Mouse (Mus musculus) Muller cell, postnatal 12 days (primary cell): ENCODE data around the gene Strn3.
"Not testable (repeated sequence)": the region's sequence is repeated elsewhere in the genome, so short reads cannot be mapped to it uniquely, and the experiment has no call there.

Experiments
- DNase-seq: peaks from one replicate; pipeline ENCODE4 v3.0.0-alpha.2; 2015; ENCODE audit errors: inconsistent ontology term

Gene Strn3

GRCm38 (mm10) chr12:51693419-51693818 lies 1.7 kb upstream of the Strn3 start:
- DNase-seq: no peak

- not testable (repeated sequence) for DNase-seq
These were observed 1.2 kb upstream of the Strn3 start for GRCm38 (mm10) chr12:51692870-51693269.

GRCm38 (mm10) chr12:51690893-51691844 lies 528 bp downstream of the Strn3 start, which contains the start of gene Ap4s1:
Gene Ap4s1 (plus strand): TSS chr12:51691033.
- peak; percentile 77 for DNase-seq

- DNase-seq: no peak
These were observed 3.2 kb downstream of the Strn3 start for GRCm38 (mm10) chr12:51688546-51688945.

GRCm38 (mm10) chr12:51678844-51679243 lies 12.9 kb downstream of the Strn3 start:
- DNase-seq: no peak

GRCm38 (mm10) chr12:51676442-51676841 lies 15.3 kb downstream of the Strn3 start:
- DNase-seq: peak; percentile 20

GRCm38 (mm10) chr12:51673270-51673669 lies 18.4 kb downstream of the Strn3 start:
- DNase-seq: no peak

GRCm38 (mm10) chr12:51671231-51671891 lies 20.3 kb downstream of the Strn3 start:
- no peak for DNase-seq

GRCm38 (mm10) chr12:51666708-51667430 lies 24.8 kb downstream of the Strn3 start:
- DNase-seq: peak; percentile 19

GRCm38 (mm10) chr12:51663908-51664307 lies 27.8 kb downstream of the Strn3 start:
- no peak for DNase-seq

GRCm38 (mm10) chr12:51663011-51663410 lies 28.7 kb downstream of the Strn3 start:
- no peak for DNase-seq

GRCm38 (mm10) chr12:51655944-51656465 lies 35.7 kb downstream of the Strn3 start:
- no peak for DNase-seq

GRCm38 (mm10) chr12:51649401-51649800 lies 42.3 kb downstream of the Strn3 start:
- not testable (repeated sequence) for DNase-seq

GRCm38 (mm10) chr12:51641871-51642270 lies 49.8 kb downstream of the Strn3 start:
- DNase-seq: no peak

- no peak for DNase-seq
These were observed 54.8 kb downstream of the Strn3 start for GRCm38 (mm10) chr12:51636689-51637470.

- DNase-seq: no peak
These were observed 55.4 kb downstream of the Strn3 start for GRCm38 (mm10) chr12:51636260-51636659.

- DNase-seq: no peak
These were observed 58.2 kb downstream of the Strn3 start for GRCm38 (mm10) chr12:51633481-51633880.

GRCm38 (mm10) chr12:51623366-51623694 lies 68.4 kb downstream of the Strn3 start:
- no peak for DNase-seq

GRCm38 (mm10) chr12:51622670-51623365 lies 68.9 kb downstream of the Strn3 start:
- DNase-seq: no peak

- no peak for DNase-seq
These were observed 70.5 kb downstream of the Strn3 start for GRCm38 (mm10) chr12:51621161-51621560.
